Mouse (Mus musculus): Measurements from ENCODE around the gene Tor3a. TPM values are rescaled to one million over a fixed set of nuclear protein-coding genes. Genes with fewer than 3 reads are reported as not detected.
"Not testable (repeated sequence)": the region's sequence is repeated elsewhere in the genome, so short reads cannot be mapped to it uniquely, and the experiment has no call there.

The Tor3a gene
- polyA plus RNA-seq, 1 experiment from 2014 or later = 55.8 TPM

DNA sequence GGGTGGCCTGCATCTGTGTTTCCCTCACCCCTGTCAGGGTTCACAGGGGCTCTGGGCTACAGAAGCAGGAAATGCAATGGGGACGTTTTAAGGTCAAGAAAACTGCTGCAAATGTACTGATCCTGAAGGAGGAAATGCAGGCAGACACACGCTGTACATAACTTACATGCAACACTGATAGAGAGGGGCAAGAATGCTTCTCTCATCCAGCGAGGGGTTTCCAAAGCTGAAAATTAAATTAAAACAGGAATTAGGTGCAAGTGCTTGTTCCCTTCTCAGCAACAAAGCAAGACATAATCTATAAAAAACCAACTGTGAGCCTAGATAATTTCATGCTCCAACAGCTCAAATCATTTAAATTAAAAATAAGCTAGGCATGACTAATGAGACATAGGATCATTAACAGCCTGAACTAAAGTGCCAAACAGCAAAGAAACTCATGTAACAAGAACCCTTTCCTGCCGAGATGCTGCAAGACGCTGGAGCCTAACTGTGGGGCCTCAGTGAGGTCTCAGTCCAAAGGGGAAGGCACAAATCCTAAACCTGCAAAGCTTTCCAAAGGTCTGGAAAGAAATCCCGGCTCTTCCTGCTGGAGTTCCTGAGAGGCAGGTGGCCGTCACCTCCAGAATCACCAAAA is 12.0 kb upstream of the Tor3a start:
- 94% methylated on average over 7 of the region's 7 CpGs for WGBS (ENCODE audit: missing documents)
- Histone ChIP-seq H3K4me3 (ENCODE audit: inconsistent target) (no peak overlapping the region), H3K79me2 (ENCODE audit: inconsistent target) (no peaks in the 10 kb centered on the region), H3K36me3 (ENCODE audit: inconsistent target) (peaks cover 53% of the 10 kb centered on the region), H3K27ac (no peak overlapping the region)

DNA sequence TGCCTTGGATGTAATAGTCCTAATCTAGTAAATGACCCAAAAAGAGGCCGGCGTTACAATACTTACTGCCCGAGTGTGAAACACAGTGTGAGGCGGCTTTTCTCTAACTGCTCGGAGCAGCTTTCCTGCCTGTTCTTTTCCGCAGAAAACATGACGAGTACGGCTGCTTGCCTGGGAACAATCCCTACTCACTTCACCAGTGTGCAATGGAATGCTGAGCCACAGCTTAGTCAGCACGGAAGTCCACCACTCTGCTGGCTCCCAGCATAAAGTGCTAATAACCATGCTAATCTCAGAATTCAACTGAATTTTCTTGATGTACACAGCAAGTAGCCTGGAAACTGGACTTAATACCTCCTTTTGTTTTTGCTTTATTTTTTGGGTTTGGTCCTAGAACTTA is 5.4 kb upstream of the Tor3a start:
- Histone ChIP-seq H3K27ac (no peak overlapping the region), H3K79me2 (ENCODE audit: inconsistent target) (no peaks in the 10 kb centered on the region), H3K36me3 (ENCODE audit: inconsistent target) (peaks cover 9% of the 10 kb centered on the region; the same call in 1 of the 2 replicates), H3K4me3 (ENCODE audit: inconsistent target) (no peak overlapping the region)
- WGBS (ENCODE audit: missing documents) = 96% methylated on average over 9 of the region's 9 CpGs

DNA sequence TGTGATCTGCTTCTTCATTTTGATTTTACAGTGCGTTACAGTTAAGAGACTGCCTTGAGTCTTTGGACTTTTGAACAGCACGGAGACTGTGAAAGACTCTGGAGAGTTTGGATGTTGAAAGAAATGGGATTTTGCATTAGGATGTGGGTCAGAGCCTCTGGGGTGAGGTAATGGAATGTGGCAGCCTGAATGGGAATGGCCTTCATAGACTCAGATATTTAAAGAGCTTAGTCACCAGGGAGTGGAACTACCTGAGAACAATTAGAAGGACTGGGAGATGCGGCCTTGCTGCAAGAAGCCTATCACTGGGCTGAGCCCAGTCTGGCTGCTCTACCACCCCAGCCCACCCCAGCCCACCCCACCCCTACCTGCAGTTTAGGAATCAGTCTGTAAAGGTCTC is 3.1 kb upstream of the Tor3a start:
- H3K79me2 ChIP-seq (ENCODE audit: inconsistent target) = peaks cover 18% of the 10 kb centered on the region
- 100% methylated on average over 3 of the region's 3 CpGs for whole genome bisulfite sequencing (ENCODE audit: missing documents)
- peaks cover 11% of the 10 kb centered on the region; the same call in 1 of the 2 replicates for H3K36me3 ChIP-seq (ENCODE audit: inconsistent target)

DNA sequence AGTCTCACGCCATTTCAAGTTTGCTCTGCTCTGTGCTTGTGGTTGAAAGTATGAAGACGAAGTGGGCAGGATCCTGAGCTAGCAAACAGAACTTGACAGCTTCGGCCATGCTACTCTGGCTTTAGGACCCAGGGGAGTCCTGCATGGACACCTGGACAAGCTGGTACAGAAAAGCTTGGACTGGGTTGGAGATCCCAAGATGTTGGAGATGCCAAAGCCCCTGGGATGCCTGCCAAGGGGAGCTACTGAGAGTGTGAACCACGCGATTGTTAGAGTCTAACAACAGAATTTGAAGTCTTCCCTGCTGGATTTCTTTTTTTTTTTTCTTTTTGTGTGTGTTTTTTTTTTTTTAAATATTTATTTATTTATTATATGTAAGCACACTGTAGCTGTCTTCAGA is 2.4 kb upstream of the Tor3a start:
- peaks cover 24% of the 10 kb centered on the region for H3K79me2 ChIP-seq (ENCODE audit: inconsistent target)
- 85% methylated on average over 5 of the region's 5 CpGs for WGBS (ENCODE audit: missing documents)
- H3K4me3 ChIP-seq (ENCODE audit: inconsistent target) = no peak overlapping the region
- no peak overlapping the region for H3K27ac ChIP-seq
- peaks cover 12% of the 10 kb centered on the region; the same call in 1 of the 2 replicates for H3K36me3 ChIP-seq (ENCODE audit: inconsistent target)

More for the DNA sequence above, 3.1 kb upstream of the Tor3a start:
- H3K27ac ChIP-seq = no peak overlapping the region
- no peak overlapping the region for H3K4me3 ChIP-seq (ENCODE audit: inconsistent target)

DNA sequence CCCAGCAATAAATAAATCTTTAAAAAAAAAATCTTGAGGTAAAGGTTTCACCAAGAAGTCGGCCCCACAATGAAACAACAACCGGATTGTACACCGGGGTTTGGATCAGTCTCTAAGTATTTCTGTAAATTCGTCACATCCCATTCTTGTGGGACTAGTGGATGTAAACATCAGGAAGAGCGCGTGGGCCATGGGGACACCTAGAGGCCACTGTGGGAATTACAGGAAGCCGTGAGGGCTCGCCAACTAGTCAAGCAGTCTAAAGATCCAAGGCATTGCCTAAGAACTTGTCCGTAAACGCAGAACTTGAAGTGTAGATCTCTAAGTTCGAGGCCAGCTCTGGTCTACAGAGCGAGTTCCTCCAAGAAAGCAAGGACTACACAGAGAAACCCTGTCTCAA is 2.0 kb upstream of the Tor3a start:
- peaks cover 29% of the 10 kb centered on the region for H3K79me2 ChIP-seq (ENCODE audit: inconsistent target)
- H3K27ac ChIP-seq = no peak overlapping the region
- H3K4me3 ChIP-seq (ENCODE audit: inconsistent target) = no peak overlapping the region
- peaks cover 10% of the 10 kb centered on the region; the same call in 1 of the 2 replicates for H3K36me3 ChIP-seq (ENCODE audit: inconsistent target)
- WGBS (ENCODE audit: missing documents) = 46% methylated on average over 12 of the region's 12 CpGs

DNA sequence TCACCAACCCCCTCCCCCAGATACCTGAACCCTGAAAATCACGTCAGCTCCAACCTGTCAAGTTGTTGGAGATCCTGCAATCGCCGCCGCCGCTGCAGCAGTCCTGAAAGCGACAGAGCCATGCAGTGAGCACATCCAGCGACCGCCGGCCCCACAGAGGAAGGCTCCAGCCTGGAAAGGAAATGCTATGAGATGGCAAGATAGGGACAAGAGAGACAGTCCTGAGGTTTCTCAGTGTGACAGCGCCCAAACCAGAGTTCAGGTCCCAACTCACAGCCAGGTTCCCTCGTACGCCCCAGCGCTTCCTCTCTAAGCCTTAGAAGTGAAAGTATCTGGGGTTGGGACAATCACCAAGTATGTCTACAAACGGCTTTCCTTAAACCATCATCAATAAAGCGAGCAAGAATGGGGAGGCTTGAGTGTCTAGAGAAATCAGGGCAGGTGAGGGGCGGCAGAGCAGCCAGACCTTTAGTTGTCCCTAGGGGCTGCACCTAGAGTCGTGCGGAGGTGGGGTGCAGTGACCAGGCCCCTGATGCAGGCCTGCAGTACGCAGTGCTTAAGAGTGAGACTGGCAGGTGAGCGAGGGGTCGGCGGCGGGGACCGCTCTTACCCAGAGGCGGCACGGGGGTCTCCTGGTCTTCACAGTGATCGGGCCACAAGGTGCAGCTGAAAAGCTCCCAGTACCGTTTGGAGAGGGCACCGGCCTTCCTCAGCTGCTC is 521 bp downstream of the Tor3a start:
- peak overlapping the region; percentile 92 for H3K4me3 ChIP-seq (ENCODE audit: inconsistent target)
- peaks cover 54% of the 10 kb centered on the region for H3K79me2 ChIP-seq (ENCODE audit: inconsistent target)
- peak overlapping the region; percentile 95 for H3K27ac ChIP-seq
- WGBS (ENCODE audit: missing documents) = under 1% methylated on average over 29 of the region's 29 CpGs
- peaks cover 26% of the 10 kb centered on the region for H3K36me3 ChIP-seq (ENCODE audit: inconsistent target)

DNA sequence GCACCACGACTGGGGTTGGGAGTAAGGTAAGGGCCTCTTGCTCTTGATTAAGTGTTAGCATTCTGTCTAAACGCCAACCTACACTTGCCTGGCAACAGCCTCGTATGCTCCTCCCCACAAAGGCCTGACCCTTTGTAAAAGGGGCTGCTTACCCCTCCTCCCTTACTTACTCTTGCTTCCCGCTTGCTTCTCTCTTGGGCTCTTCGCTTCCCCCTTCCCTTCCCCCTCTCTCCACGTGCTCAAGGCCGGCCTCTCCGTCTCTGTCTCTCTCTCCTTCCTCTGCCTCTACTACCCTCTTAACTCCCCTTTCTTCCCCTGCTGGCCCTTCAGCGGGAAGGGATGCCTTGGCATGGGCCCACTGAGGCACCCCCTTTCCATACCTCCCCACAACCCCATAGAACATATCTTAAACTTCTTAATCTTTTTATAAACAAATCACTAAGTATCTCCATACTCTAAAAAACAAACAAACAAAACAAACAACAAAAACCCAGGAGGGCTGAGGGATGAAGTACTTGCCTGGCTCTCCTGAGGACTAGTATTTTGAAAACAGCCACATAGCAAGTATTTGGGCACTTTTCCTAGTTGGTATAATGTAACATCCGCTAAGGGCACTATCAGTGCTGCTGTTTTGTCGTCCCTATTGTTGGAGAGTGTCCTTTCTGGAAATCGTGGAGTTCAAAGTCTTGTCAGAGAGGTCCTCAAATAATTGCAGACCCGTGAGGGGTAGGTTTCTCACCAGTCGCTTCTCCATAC is 1.3 kb downstream of the Tor3a start:
- peaks cover 61% of the 10 kb centered on the region for H3K79me2 ChIP-seq (ENCODE audit: inconsistent target)
- H3K27ac ChIP-seq = peak overlapping the region; percentile 95
- 8% methylated on average over 12 of the region's 14 CpGs for WGBS (ENCODE audit: missing documents)

DNA sequence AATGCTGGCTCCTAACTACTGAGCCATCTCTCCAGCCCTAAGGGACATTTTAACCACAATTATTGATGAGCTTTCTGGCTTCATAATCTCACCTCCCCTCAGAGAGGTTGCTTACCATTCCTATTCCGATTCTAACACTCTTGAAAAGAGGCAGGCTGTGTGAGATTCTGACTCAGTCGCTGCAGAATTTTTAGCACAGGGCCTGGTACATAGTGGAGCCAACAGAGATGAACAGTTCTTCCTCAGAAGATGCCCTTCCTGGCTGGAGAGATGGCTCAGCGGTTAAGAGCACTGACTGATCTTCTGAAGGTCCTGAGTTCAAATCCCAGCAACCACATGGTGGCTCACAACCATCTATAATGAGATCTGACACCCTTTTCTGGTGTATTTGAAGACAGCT is 2.2 kb downstream of the Tor3a start:
- Histone ChIP-seq H3K4me3 (ENCODE audit: inconsistent target) (no peak overlapping the region), H3K79me2 (ENCODE audit: inconsistent target) (peaks cover 71% of the 10 kb centered on the region), H3K27ac (no peak overlapping the region), H3K36me3 (ENCODE audit: inconsistent target) (peaks cover 43% of the 10 kb centered on the region)
- 97% methylated on average over 3 of the region's 3 CpGs for WGBS (ENCODE audit: missing documents)

More for the DNA sequence above, 1.3 kb downstream of the Tor3a start:
- H3K4me3 ChIP-seq (ENCODE audit: inconsistent target) = peak overlapping the region; percentile 92
- peaks cover 33% of the 10 kb centered on the region for H3K36me3 ChIP-seq (ENCODE audit: inconsistent target)

DNA sequence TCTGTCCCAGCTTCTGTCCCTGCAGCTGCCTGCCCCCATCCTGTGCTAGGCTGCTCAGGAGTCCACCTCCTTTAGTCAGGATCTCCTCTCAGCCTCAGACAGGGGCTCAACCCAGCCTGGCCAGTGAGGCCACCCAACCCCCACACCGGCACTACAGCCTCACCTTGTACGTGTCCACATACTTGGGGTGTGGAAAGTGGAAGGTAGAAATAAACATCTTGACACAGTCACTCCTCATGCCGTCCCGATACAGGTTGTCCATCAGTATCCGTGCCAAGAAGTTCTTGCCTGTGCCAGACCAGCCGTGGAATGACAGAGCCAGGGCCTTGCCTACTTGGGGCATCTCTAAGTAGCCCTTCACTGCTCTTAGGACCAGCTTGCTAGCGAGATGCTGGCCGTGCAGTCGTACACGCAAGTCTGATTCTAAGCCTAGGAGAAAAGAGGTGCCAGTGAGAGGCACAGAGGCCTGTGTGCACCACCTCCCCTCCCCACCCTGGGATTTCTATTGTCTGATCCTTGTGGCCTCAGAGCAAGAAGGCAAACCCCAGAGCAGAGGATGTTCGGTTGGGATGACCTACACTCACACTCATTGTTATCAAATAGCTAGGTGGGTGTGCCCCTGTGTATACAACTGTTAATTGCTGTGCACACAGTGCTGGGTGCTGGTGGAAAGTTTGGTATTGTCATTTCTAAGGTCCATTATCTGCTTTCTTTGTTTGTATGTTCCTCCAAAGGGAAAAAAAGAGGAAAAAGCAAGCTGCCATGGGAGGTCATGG is 4.8 kb downstream of the Tor3a start:
- Histone ChIP-seq H3K36me3 (ENCODE audit: inconsistent target) (peaks cover 68% of the 10 kb centered on the region), H3K27ac (no peak overlapping the region), H3K79me2 (ENCODE audit: inconsistent target) (peaks cover 96% of the 10 kb centered on the region), H3K4me3 (ENCODE audit: inconsistent target) (no peak overlapping the region)
- 96% methylated on average over 11 of the region's 11 CpGs for WGBS (ENCODE audit: missing documents)

DNA sequence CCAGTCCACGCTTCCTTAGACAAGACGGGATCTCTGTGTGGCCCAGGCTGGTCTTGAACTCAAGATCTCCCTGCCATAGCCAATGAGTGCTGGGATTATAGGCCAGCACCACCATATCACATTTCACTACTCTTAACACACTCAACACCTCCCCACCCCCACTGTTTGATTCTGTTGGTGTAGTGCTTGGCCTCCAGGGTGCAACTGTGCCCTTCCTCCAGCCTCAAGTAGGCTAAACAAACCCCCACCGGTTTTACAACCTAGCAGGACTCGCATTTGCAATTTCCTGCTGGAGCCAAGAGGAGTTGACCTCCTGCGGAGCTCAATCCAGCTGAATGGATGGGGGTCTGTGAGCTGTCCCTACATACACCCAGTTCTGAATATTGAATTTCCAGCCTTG is 5.6 kb downstream of the Tor3a start:
- Histone ChIP-seq H3K36me3 (ENCODE audit: inconsistent target) (peaks cover 75% of the 10 kb centered on the region), H3K4me3 (ENCODE audit: inconsistent target) (no peak overlapping the region), H3K79me2 (ENCODE audit: inconsistent target) (peaks cover 100% of the 10 kb centered on the region), H3K27ac (no peak overlapping the region)
- 89% methylated on average over 5 of the region's 5 CpGs for WGBS (ENCODE audit: missing documents)

DNA sequence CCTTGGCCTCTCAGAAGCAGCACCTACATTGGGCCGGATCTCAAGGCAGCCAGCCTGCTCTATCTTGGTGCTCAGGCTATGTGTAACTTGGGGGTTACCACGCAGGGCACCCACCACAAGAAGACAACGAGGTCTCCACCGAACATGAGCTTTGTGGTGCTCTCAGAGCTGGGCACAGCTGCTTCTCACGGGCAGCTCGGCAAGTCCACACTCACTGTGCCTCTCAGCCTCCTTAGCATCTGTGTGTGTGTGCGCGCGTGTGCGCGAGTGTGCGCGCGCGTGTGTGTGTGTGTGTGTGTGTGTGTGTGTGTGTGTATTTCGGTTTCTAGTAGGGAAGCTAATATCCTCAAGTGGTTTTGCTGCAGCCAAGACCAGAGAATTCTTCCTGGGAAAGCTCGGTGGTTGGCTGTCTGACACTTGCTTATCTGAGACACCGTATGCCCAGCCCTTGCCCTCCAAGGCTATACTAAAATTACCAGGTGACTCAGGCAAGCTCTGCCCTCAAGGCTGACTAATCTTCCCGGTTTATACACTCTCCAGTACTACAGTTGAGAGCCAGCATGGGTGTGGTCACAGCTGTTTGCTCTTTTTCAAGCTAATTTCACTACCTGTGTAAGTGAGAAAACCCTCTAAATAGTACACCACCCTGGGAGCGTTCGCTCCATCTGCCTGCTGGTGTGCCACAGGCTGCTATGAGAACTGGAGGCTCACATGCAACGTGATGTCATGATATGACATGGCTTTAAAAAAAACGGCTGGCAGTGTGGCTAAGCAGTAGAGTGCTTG is 6.8 kb downstream of the Tor3a start:
- H3K27ac ChIP-seq = 0 out of 2 replicates have a peak overlapping the region, but pooled peaks have one; percentile 4
- WGBS (ENCODE audit: missing documents) = 80% methylated on average over 21 of the region's 23 CpGs

DNA sequence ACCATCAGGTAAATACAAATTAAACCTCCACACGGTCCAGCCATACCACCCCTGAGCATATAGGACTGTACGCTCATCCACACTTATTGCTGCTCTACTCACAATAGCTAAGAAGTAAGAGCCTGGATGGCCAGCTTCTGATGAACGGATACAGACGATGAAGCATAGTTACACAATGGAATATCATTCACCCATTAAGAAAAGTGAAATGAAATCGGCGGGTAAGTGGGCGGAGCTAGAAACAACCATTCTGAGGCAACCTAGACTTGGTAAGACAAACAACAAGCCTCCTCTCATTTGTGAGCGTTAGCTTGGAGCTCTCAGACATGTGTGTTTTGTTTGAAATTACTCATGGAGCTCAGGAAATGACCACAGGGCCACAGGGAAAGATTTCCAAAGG is 8.4 kb downstream of the Tor3a start:
- Histone ChIP-seq H3K4me3 (ENCODE audit: inconsistent target) (no peak overlapping the region), H3K79me2 (ENCODE audit: inconsistent target) (peaks cover 88% of the 10 kb centered on the region), H3K36me3 (ENCODE audit: inconsistent target) (peaks cover 76% of the 10 kb centered on the region), H3K27ac (no peak overlapping the region)
- 71% methylated on average over 8 of the region's 8 CpGs for WGBS (ENCODE audit: missing documents)

More for the DNA sequence above, 6.8 kb downstream of the Tor3a start:
- Histone ChIP-seq H3K36me3 (ENCODE audit: inconsistent target) (peaks cover 78% of the 10 kb centered on the region), H3K79me2 (ENCODE audit: inconsistent target) (peaks cover 100% of the 10 kb centered on the region), H3K4me3 (ENCODE audit: inconsistent target) (no peak overlapping the region)

DNA sequence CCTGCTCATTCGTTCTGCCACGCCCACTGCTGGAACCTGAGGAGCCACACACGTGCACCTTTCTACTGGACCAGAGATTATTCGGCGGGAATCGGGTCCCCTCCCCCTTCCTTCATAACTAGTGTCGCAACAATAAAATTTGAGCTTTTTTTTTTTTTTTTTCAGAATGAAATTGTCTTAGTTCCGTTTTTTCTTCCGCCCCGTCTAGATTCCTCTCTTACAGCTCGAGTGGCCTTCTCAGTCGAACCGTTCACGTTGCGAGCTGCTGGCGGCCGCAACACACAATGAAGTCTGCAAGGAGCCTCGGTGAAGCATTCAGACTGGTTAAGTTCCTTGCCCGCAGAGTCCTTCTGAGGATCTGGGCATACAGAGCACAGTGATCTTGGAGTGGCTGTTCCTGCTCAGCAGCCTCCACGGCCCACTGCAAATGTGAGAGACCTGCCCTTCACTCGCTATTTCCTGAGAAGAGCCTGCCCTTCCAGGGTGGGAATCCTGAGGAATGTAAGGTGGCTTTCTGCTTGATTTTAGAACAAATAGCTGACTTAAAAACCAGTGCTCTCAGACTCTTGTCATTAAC is 13.4 kb downstream of the Tor3a start:
- Histone ChIP-seq H3K79me2 (ENCODE audit: inconsistent target) (peaks cover 67% of the 10 kb centered on the region), H3K36me3 (ENCODE audit: inconsistent target) (peaks cover 73% of the 10 kb centered on the region), H3K27ac (peak overlapping the region; percentile 48)
- H3K4me3 ChIP-seq (ENCODE audit: inconsistent target) = not testable (repeated sequence)
- WGBS (ENCODE audit: missing documents) = 13% methylated on average over 11 of the region's 21 CpGs

Data from macrophage (primary cell).